Mouse (Mus musculus): Measurements from ENCODE around the gene Vinac1.

DNA sequence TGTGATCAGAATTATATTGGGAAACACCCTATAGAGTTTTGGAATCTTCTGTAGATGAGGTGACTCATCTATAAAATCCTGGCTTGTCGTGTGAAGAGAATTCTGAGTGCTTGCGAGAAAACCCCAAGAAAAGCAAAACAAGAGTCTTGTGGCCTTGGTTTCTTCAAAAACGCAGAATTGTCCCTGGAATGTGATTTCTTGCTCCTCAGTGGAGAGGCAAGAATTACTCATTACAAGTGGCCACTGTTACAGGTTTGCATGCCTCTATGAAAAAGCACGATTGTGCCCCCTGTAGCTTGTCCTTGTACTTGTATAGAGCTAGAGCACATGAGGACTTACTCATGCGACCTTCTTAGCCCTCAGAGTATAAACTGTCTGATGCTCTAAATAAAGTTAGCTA lies 12.6 kb downstream of the Vinac1 start:
- TF ChIP-seq EP300 (IDR thresholded peaks at IDR 0.05) (no peak), CTCF (IDR thresholded peaks at IDR 0.05) (0 out of 2 replicates have a peak, but pooled peaks have one; percentile 6)
